Mouse (Mus musculus): ENCODE measurements around the gene Gm3415. TPM values are rescaled to one million over a fixed set of nuclear protein-coding genes. Genes with fewer than 3 reads are reported as not detected.
"Not testable (repeated sequence)": the region's sequence is repeated elsewhere in the genome, so short reads cannot be mapped to it uniquely, and the experiment has no call there.

Gene Gm3415
- not detected in 2 replicates for polyA plus RNA-seq (2015; fragmentation: Nextera tagmentation; extraction: Ambion mirVana)

- H3K27ac ChIP-seq; H3K27me3 ChIP-seq; H3K4me3 ChIP-seq; H3K9me3 ChIP-seq; H3K9ac ChIP-seq; ATAC-seq (ENCODE audit: insufficient number of reproducible peaks, low FRiP score, low TSS enrichment, low read depth); H3K4me2 ChIP-seq; H3K4me1 ChIP-seq; H3K36me3 ChIP-seq: not testable (repeated sequence)
- no CpG with 5 or more reads among the region's 3 CpGs for WGBS
These were observed at the start of gene Gm3415 for GRCm38 (mm10) chr5:146555836-146556235. Gm3415 (plus strand) TSS chr5:146556136.

GRCm38 (mm10) chr5:146513823-146514222 is 42.1 kb upstream of the Gm3415 start, which contains the start of gene Gm3402:
Gm3402 (plus strand) TSS chr5:146514123.
- 83% methylated on average over 2 of the region's 5 CpGs for WGBS

GRCm38 (mm10) chr5:146525501-146525900 is 30.4 kb upstream of the Gm3415 start, which contains the start of gene Gm3404:
Gm3404 (plus strand) TSS chr5:146525801.
- H3K27me3 ChIP-seq = not testable (repeated sequence)

More at GRCm38 (mm10) chr5:146513823-146514222, 42.1 kb upstream of the Gm3415 start, which contains the start of gene Gm3402:
- H3K9ac ChIP-seq; H3K4me2 ChIP-seq; H3K27me3 ChIP-seq; H3K4me3 ChIP-seq; H3K9me3 ChIP-seq; H3K36me3 ChIP-seq; ATAC-seq (ENCODE audit: insufficient number of reproducible peaks, low FRiP score, low TSS enrichment, low read depth); H3K4me1 ChIP-seq; H3K27ac ChIP-seq: not testable (repeated sequence)

GRCm38 (mm10) chr5:146537347-146537746 is 18.6 kb upstream of the Gm3415 start, which contains the start of gene Gm3409:
Gm3409 (plus strand) TSS chr5:146537647.
- H3K4me2 ChIP-seq; H3K4me3 ChIP-seq; H3K36me3 ChIP-seq; ATAC-seq (ENCODE audit: insufficient number of reproducible peaks, low FRiP score, low TSS enrichment, low read depth); H3K4me1 ChIP-seq; H3K9ac ChIP-seq; H3K27me3 ChIP-seq; H3K27ac ChIP-seq; H3K9me3 ChIP-seq: not testable (repeated sequence)
- 90% methylated on average over 3 of the region's 3 CpGs for WGBS

More at GRCm38 (mm10) chr5:146525501-146525900, 30.4 kb upstream of the Gm3415 start, which contains the start of gene Gm3404:
- H3K36me3 ChIP-seq; ATAC-seq (ENCODE audit: insufficient number of reproducible peaks, low FRiP score, low TSS enrichment, low read depth); H3K4me2 ChIP-seq; H3K9ac ChIP-seq; H3K9me3 ChIP-seq; H3K4me1 ChIP-seq; H3K4me3 ChIP-seq; H3K27ac ChIP-seq: not testable (repeated sequence)
- WGBS = 94% methylated on average over 3 of the region's 3 CpGs

GRCm38 (mm10) chr5:146564259-146564658 is 8.3 kb downstream of the Gm3415 start:
- Histone ChIP-seq H3K4me2 (no peak overlapping the region), H3K9ac (no peak overlapping the region), H3K27ac (no peak overlapping the region), H3K27me3 (no peaks in the 10 kb centered on the region), H3K9me3 (no peaks in the 10 kb centered on the region), H3K4me3 (no peak overlapping the region), H3K36me3 (no peaks in the 10 kb centered on the region), H3K4me1 (no peaks in the 10 kb centered on the region)
- WGBS = 81% methylated on average over 1 of the region's 1 CpGs
- ATAC-seq (ENCODE audit: insufficient number of reproducible peaks, low FRiP score, low TSS enrichment, low read depth) = no peak

- no peak overlapping the region for H3K27ac ChIP-seq
- H3K4me3 ChIP-seq = no peak overlapping the region
- no peak for ATAC-seq (ENCODE audit: insufficient number of reproducible peaks, low FRiP score, low TSS enrichment, low read depth)
- H3K4me2 ChIP-seq = no peak overlapping the region
- no peaks in the 10 kb centered on the region for H3K36me3 ChIP-seq
- 65% methylated on average over 4 of the region's 4 CpGs for WGBS
- no peaks in the 10 kb centered on the region for H3K9me3 ChIP-seq
- H3K4me1 ChIP-seq = no peaks in the 10 kb centered on the region
- H3K27me3 ChIP-seq = no peaks in the 10 kb centered on the region
- H3K9ac ChIP-seq = no peak overlapping the region
These were observed 11.1 kb downstream of the Gm3415 start for GRCm38 (mm10) chr5:146567054-146567453.

GRCm38 (mm10) chr5:146570179-146570578 is 14.2 kb downstream of the Gm3415 start:
- H3K9me3 ChIP-seq; H3K9ac ChIP-seq; H3K4me1 ChIP-seq; H3K27me3 ChIP-seq; H3K4me3 ChIP-seq; H3K27ac ChIP-seq; H3K4me2 ChIP-seq; ATAC-seq (ENCODE audit: insufficient number of reproducible peaks, low FRiP score, low TSS enrichment, low read depth); H3K36me3 ChIP-seq: not testable (repeated sequence)
- WGBS = 82% methylated on average over 6 of the region's 6 CpGs

- not testable (repeated sequence) for H3K27me3 ChIP-seq; ATAC-seq (ENCODE audit: insufficient number of reproducible peaks, low FRiP score, low TSS enrichment, low read depth); H3K36me3 ChIP-seq; H3K4me3 ChIP-seq; H3K4me2 ChIP-seq; H3K27ac ChIP-seq; H3K9ac ChIP-seq; H3K4me1 ChIP-seq; H3K9me3 ChIP-seq
- 53% methylated on average over 6 of the region's 6 CpGs for WGBS
These were observed 16.1 kb downstream of the Gm3415 start for GRCm38 (mm10) chr5:146571830-146572734.

GRCm38 (mm10) chr5:146572735-146573042 is 16.8 kb downstream of the Gm3415 start:
- H3K9me3 ChIP-seq; H3K27me3 ChIP-seq; H3K36me3 ChIP-seq; H3K9ac ChIP-seq; ATAC-seq (ENCODE audit: insufficient number of reproducible peaks, low FRiP score, low TSS enrichment, low read depth); H3K4me3 ChIP-seq; H3K4me1 ChIP-seq; H3K27ac ChIP-seq; H3K4me2 ChIP-seq: not testable (repeated sequence)
- 94% methylated on average over 4 of the region's 4 CpGs for WGBS

- Histone ChIP-seq H3K9ac (no peak overlapping the region), H3K27ac (no peak overlapping the region), H3K4me2 (no peak overlapping the region), H3K4me1 (no peaks in the 10 kb centered on the region), H3K36me3 (no peaks in the 10 kb centered on the region), H3K4me3 (no peak overlapping the region), H3K9me3 (no peaks in the 10 kb centered on the region), H3K27me3 (no peaks in the 10 kb centered on the region)
- ATAC-seq (ENCODE audit: insufficient number of reproducible peaks, low FRiP score, low TSS enrichment, low read depth) = no peak
- WGBS = 82% methylated on average over 3 of the region's 3 CpGs
These were observed 20.7 kb downstream of the Gm3415 start for GRCm38 (mm10) chr5:146576668-146577067.

- no peak for ATAC-seq (ENCODE audit: insufficient number of reproducible peaks, low FRiP score, low TSS enrichment, low read depth)
- peak overlapping the region; percentile 14; the same call in 1 of the 2 replicates for H3K9ac ChIP-seq
These were observed 28.2 kb downstream of the Gm3415 start for GRCm38 (mm10) chr5:146584156-146584477.

GRCm38 (mm10) chr5:146584478-146585306 is 28.8 kb downstream of the Gm3415 start, which contains the start of gene Gpr12:
Gpr12 (minus strand) TSS chr5:146585239.
- Histone ChIP-seq H3K36me3 (no peaks in the 10 kb centered on the region), H3K4me1 (peaks cover 19% of the 10 kb centered on the region), H3K27ac (no peak within 1 kb of the TSS), H3K27me3 (peaks cover 45% of the 10 kb centered on the region), H3K4me2 (peak within 1 kb of the TSS; percentile 97), H3K4me3 (peak within 1 kb of the TSS; percentile 48), H3K9ac (peak within 1 kb of the TSS; percentile 14; the same call in 1 of the 2 replicates), H3K9me3 (no peaks in the 10 kb centered on the region)
- under 1% methylated on average over 64 of the region's 64 CpGs for WGBS
- ATAC-seq (ENCODE audit: insufficient number of reproducible peaks, low FRiP score, low TSS enrichment, low read depth) = no peak

More at GRCm38 (mm10) chr5:146584156-146584477, 28.2 kb downstream of the Gm3415 start:
- H3K27me3 ChIP-seq = peaks cover 45% of the 10 kb centered on the region
- 4% methylated on average over 10 of the region's 10 CpGs for WGBS
- no peak overlapping the region for H3K27ac ChIP-seq
- no peaks in the 10 kb centered on the region for H3K9me3 ChIP-seq
- H3K36me3 ChIP-seq = no peaks in the 10 kb centered on the region
- peak overlapping the region; percentile 97 for H3K4me2 ChIP-seq
- H3K4me3 ChIP-seq = peak overlapping the region; percentile 48
- H3K4me1 ChIP-seq = peaks cover 19% of the 10 kb centered on the region

All from limb, embryonic 15.5 days (tissue).